Mouse (Mus musculus) common myeloid progenitor, adult 5-6 weeks (primary cell): Measurements from ENCODE around the gene Sos1. TPM values are rescaled to one million over a fixed set of nuclear protein-coding genes. Genes with fewer than 3 reads are reported as not detected.

Experiments used
- ATAC-seq: replicated peaks from 2 replicates; pipeline ENCODE4 v1.8.0; 2016; ENCODE audit warnings: low read depth, mild to moderate bottlenecking, moderate TSS enrichment, inconsistent platforms; ENCODE audit not compliant: poor library complexity, severe bottlenecking
- total RNA-seq: library from RNA; stranded (forward); fragments of 200-1000, 187-1606 nt; gene quantifications from 2 replicates; pipeline ENCODE4 v1.2.3, GENCODE M21; 2017

Gene Sos1
- total RNA-seq, 1 experiment from 2014 or later: 22.4 TPM

GRCm38 (mm10) chr17:80496607-80497170, 16.4 kb upstream of the Sos1 start:
- ATAC-seq: no peak

DNA sequence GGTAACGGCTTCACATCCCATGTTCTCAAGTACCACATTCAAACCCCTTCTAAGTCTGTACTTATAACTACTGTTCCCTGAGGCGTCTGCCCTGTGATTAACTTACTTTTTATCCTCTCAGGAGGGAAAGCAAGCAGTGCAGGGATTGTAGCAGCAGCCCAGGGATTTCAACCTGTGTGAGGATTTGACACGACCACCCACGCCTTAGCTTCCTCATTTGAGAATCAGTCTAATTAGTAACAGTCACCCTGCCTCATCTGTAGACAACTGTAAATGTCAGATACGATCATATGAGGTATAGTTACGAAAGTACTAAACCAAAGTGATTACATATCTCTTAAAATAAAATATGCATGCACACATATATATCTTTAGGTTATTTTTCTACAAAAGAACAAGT, 15.9 kb upstream of the Sos1 start:
- ATAC-seq: no peak

DNA sequence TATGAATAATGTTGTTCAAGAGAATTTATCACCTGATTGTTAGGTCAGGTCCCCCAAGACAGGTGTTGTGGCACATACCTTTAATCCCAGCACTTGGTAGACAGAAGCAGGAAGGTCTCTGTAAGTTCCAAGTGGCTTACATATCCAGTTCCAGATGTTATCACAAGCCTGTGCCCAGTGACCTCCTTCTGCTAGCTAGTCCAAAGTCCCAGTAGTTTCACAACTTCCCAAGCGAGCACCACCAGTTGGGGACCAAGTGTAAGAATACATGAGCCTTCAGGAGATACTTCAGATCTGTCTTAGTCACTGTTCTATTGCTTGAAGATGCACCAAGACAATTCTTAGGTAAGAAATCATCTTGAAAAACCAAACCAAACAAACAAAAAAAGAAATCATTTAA, 13.6 kb upstream of the Sos1 start:
- ATAC-seq: no peak

DNA sequence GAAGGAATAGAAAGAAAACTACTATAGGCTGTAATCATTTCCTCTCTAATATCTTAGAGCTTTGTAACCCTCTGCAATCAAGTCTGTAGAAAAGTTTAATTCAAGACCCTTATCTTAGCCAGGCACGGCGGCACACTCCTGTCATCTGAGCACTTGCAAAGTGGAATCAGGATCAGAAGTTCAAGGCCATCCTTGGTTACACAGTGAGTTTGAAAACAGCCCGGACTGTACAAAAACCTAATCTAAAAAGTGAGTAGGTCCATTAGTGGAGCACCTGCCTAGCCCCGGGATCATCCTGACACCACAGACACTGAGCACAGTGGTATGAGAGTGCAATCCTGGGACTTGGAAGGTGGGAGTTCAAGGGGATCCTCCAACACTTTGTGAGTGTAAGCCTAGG, 12.6 kb upstream of the Sos1 start:
- ATAC-seq: no peak

DNA sequence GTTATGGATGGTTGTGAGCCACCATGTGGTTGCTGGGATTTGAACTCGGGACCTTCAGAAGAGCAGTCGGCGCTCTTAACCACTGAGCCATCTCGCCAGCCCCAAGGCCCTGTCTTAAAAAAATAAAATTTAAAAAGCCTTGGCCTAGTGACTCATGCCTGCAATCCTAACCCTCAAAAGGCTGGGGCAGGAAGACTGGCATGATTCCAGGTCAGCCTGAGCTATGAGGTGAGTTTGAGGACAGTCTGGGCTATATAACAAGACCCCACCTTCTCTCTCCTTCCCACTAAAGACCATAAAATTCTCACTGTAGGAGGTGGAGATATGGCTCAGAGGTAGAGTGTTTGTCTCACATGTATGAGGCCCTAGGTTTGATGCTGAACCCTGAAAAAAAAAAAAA, 12.0 kb upstream of the Sos1 start:
- no peak for ATAC-seq

- ATAC-seq: no peak
These were observed 9.9 kb upstream of the Sos1 start for GRCm38 (mm10) chr17:80490166-80490565.

DNA sequence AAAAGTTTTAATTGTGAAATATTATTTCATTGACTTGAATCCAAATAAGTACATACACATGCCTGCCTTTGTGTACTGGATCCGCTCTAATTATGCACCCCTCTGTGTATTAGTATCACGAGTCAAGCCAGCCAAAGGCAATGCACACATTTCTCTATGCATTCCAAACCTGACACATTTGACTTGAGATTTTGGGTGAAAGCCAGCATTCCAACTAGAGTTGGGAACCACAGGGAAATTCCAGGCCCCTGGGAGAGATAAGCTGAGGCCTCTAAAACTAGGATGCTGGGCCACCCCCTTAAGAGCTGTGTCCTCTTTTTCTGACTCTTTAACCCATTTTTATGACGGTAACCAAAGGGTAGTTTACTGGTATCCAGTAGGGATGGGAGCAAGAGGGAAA, 8.7 kb upstream of the Sos1 start:
- no peak for ATAC-seq

DNA sequence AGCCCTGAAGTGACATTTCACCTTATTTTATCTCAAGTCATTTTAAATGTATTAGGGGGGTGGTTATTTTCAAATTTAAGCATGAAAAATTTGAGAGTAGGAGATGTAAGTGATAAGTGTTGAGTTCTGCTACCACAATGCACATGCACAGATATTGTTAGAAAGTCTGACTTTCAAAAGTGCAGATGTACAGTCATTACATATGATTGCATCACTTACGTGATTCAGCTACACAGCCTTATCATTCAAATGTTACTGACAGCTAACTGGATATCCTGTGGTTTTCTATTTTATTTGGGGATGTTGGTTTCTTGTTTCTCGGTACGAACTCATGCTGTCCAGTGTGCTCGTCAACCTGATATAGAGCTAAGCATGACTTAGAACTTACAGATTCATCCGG, 4.9 kb upstream of the Sos1 start:
- ATAC-seq: no peak

DNA sequence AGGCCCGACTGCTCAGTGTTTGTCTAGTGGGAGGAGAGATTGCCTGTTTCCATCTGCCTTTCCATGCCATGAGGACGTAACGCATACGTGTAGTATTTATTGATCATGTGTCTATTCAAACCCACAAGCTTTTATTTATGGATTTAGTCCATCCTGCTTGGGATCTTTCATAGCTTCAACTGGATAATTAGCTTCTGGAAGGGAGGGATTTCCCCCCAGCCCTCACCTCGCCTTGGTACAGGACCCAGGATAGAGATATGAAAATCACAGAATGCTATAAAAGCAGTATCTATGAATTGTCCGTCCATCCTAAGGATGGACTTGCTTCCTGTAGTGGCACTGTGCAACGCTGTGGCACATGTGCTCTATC, 587 bp upstream of the Sos1 start:
- ATAC-seq: no peak

GRCm38 (mm10) chr17:80479295-80480030, 790 bp downstream of the Sos1 start:
- peak; percentile 22; the same call in 1 of the 2 replicates for ATAC-seq

DNA sequence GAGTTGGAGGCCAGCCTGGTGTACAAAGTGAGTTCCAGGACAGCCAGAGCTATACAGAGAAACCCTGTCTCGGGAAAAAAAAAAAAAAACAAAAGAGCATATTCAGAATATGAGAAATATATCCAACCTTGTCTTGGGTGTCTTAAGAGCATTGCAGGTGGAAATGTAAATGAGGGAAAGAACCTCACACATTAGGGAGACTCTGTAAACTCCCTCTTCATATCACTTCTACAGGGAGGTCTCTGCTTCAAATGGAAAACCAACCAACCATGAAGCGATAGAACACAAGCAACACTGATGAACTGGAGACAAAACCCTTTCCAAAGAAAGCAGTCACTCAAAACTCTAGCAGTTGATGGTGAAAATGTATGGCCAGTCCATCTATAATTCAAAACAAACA, 2.6 kb downstream of the Sos1 start:
- no peak for ATAC-seq

GRCm38 (mm10) chr17:80476496-80476895, 3.8 kb downstream of the Sos1 start:
- peak; percentile 64 for ATAC-seq

GRCm38 (mm10) chr17:80471056-80471802, 9.0 kb downstream of the Sos1 start:
- no peak for ATAC-seq

- ATAC-seq: peak; percentile 94
These were observed 11.8 kb downstream of the Sos1 start for GRCm38 (mm10) chr17:80468417-80468894.

DNA sequence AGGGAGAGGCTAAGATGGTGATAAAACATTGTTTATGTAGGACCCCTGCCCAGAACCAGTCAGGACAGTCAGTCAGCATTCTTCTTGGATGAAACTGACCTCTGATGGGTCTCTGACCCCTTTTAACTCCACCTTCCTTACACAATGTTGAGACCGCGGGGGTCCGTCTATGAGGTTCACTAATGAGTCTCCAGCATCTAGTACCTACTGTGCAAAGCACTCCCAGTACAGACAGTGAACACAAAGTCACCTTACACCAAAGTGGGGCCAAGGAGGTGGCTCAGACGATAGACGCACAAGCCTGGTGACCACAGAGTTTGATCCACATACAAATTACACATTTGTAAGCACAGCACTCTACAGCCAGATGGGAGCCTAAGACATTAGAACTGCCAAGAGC, 20.0 kb downstream of the Sos1 start:
- no peak for ATAC-seq

DNA sequence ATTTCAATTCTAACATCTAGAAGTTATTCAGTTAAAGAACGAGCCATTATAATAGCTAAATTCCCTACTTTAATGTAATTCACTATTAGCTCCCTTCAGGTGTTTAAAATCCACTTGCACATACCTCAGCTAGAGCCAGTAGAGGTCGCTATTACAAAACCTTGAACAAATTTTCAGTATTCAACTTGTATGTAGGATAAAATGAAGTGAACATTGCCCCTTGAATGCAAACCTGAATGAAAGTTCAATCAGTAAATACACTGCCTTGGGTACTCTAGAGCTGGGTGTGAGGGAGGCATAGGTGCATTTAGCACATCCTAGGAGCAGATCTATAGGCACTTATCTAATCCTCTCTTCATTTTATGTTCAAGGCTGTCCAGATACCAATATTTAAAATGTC, 24.6 kb downstream of the Sos1 start:
- ATAC-seq: peak; percentile 54; the same call in 1 of the 2 replicates

DNA sequence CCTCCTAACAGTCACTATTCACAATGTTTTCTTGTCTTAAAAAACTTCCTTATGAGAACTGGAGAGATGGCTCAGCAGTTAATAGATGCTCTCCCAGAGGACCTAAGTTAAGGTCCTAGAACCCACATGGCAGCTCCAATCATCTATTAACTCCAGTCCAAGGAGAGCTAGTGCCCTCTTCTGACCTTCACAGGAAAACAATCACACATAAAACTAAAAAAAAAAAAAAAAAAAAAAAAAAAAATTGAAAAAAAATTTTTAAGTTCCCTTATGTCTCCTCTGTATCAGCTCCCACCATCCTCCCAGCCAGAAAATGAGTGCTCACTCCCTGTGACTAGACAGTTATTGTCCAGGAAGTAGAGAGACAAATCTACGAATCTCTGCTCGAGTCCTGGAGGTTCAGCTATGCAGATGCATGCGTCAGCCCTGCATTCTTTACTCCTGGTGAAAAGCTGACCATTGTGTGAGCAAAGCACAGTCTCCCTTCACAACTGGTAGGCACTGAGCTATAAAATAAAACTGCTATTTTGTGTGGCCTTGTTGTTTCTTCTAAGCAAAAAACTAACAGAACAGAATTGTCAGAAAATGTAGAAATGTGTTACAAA, 29.7 kb downstream of the Sos1 start:
- no peak for ATAC-seq

GRCm38 (mm10) chr17:80446470-80446869, 33.8 kb downstream of the Sos1 start:
- ATAC-seq: no peak

GRCm38 (mm10) chr17:80445433-80445832, 34.8 kb downstream of the Sos1 start:
- ATAC-seq: no peak

- ATAC-seq: no peak
These were observed 44.6 kb downstream of the Sos1 start for GRCm38 (mm10) chr17:80435680-80436079.

GRCm38 (mm10) chr17:80434430-80434829, 45.8 kb downstream of the Sos1 start:
- no peak for ATAC-seq
